Mouse (Mus musculus): ENCODE data around the gene Rrp7a.

- TF ChIP-seq POLR2A (IDR thresholded peaks at IDR 0.05; ENCODE audit: control insufficient read depth, low read depth, low read length) (no peak), CTCF (IDR thresholded peaks at IDR 0.05; ENCODE audit: control insufficient read depth, insufficient read depth, insufficient replicate concordance, low read depth, low read length) (no peak)
Observed at GRCm38 (mm10) chr15:83103111-83103510, 19.5 kb downstream of the Rrp7a start.
